Mouse (Mus musculus) stomach, postnatal 0 days (tissue): Measurements from ENCODE around the gene Rasgef1b.

Source experiments
- CTCF ChIP-seq: IDR thresholded peaks from 2 replicates; pipeline ENCODE4 v1.5.1; 2016; ENCODE audit warnings: antibody characterized with exemption, low read depth, mild to moderate bottlenecking, moderate library complexity
- EP300 ChIP-seq: optimal IDR thresholded peaks from 2 replicates; pipeline ENCODE3; 2016; ENCODE audit warnings: antibody characterized with exemption

DNA sequence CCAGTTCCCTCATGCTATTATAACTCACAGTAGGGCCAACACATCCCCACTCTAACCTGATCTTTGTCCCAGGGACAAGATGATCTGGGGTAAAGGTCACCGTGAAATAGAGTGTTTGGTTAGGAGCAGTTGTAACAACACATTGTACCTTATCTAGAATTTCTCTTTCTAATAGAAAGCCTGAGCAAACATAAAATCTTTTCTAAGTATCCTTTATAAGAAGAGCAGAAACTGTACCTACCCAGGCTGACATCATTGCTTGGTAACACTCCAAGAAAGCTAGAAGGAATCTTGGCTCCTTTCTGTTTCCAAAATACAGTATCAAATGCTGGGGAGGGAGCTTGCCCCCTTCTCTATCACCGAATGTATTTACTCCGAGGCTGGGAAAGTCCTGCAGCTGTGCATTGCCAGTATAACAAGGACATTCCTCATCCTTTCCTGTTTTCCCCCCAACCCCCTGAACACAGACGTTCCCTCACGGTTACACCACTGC lies 374.2 kb downstream of the Rasgef1b start:
- TF ChIP-seq EP300 (no peak), CTCF (no peak)
